18 mouse cellular contexts compared by ENCODE assay signal in the genomic region with DNA sequence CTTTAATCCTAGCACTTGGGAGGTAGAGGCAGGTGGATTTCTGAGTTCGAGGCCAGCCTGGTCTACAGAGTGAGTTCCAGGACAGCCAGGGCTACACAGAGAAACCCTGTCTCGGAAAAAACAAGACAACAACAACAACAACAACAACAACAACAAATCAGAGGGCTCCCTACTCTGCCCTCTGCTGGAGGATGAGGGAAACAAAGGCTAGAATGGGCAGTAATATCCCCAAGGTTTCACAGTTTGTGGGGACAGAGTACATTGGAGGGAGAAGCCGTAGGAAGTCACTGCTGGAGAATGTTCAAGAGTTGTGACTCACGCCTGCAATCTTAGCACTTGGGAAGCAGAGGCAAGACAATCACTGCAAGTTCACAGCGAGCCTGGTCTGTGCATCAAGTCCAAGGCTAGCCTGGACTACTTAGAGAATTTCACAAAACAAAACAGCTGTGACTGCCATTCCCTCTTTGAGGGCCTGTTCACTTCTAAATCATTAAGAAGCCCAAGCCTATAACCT. TPM values are rescaled to one million over a fixed set of nuclear protein-coding genes. Genes with fewer than 3 reads are reported as not detected.
DNase-seq lines count a peak whose midpoint lies in the region; ATAC-seq and TF ChIP-seq lines count a peak whose summit lies in the region.
"Had no signal": no experiment of that assay in that cellular context is flagged by ENCODE, and none has a peak within 500 bp of the region (broad histone marks: within the 10 kb centered on the region; RNA-seq: fewer than 3 reads in every experiment).

No protein-coding gene starts in this region.

- WGBS in hindbrain, postnatal 0 days, result 78% methylated on average over 5 of the region's 5 CpGs
- WGBS in hindbrain, embryonic 10.5 days, result 76% methylated on average over 5 of the region's 5 CpGs
- WGBS in lung, embryonic 14.5 days, result 64% methylated on average over 5 of the region's 5 CpGs

- no peaks in the 10 kb centered on the region for H3K27me3 ChIP-seq in hindbrain, postnatal 0 days (ENCODE audit: insufficient read depth, low read length)
- H3K27me3 ChIP-seq in hindbrain, embryonic 10.5 days (ENCODE audit: insufficient read depth, poor library complexity, severe bottlenecking), result peaks cover 10% of the 10 kb centered on the region; the same call in 1 of the 2 replicates
- no peaks in the 10 kb centered on the region for H3K27me3 ChIP-seq in lung, embryonic 14.5 days (ENCODE audit: insufficient read depth, low read length)
- H3K27me3 ChIP-seq: kidney, embryonic 15.5 days; limb, embryonic 15.5 days had no signal

- no peaks in the 10 kb centered on the region for H3K36me3 ChIP-seq in hindbrain, postnatal 0 days (ENCODE audit: insufficient read depth, low read length)
- no peaks in the 10 kb centered on the region for H3K36me3 ChIP-seq in hindbrain, embryonic 10.5 days
- H3K36me3 ChIP-seq in lung, embryonic 14.5 days (ENCODE audit: insufficient read depth), result no peaks in the 10 kb centered on the region
- H3K36me3 ChIP-seq: kidney, embryonic 15.5 days; limb, embryonic 15.5 days had no signal

- peaks cover 4% of the 10 kb centered on the region; the same call in 1 of the 2 replicates for H3K4me1 ChIP-seq in hindbrain, postnatal 0 days (ENCODE audit: insufficient read depth, low read length)
- peaks cover 15% of the 10 kb centered on the region for H3K4me1 ChIP-seq in hindbrain, embryonic 10.5 days (replicated peaks)
- H3K4me1 ChIP-seq in lung, embryonic 14.5 days (ENCODE audit: insufficient read depth), result peaks cover 2% of the 10 kb centered on the region; the same call in 1 of the 2 replicates

- H3K9ac ChIP-seq in hindbrain, postnatal 0 days (replicated peaks; ENCODE audit: low read length), result no peak overlapping the region
- no peak overlapping the region for H3K9ac ChIP-seq in lung, embryonic 14.5 days
- H3K9ac ChIP-seq: kidney, embryonic 15.5 days; limb, embryonic 15.5 days had no signal

- H3K9me3 ChIP-seq in hindbrain, postnatal 0 days (ENCODE audit: low read length), result no peaks in the 10 kb centered on the region
- H3K9me3 ChIP-seq in hindbrain, embryonic 10.5 days, result no peaks in the 10 kb centered on the region
- H3K9me3 ChIP-seq in lung, embryonic 14.5 days (ENCODE audit: low read depth, low read length), result no peaks in the 10 kb centered on the region
- H3K9me3 ChIP-seq: kidney, embryonic 15.5 days; limb, embryonic 15.5 days had no signal

- peak; percentile 50; the same call in 1 of the 2 replicates for TF ChIP-seq CTCF in hindbrain, postnatal 0 days (IDR thresholded peaks at IDR 0.05; ENCODE audit: low read depth)
- TF ChIP-seq CTCF in lung, embryonic 14.5 days (IDR thresholded peaks at IDR 0.05; ENCODE audit: low read depth), result peak; percentile 50

- H3K4me3 ChIP-seq in hindbrain, postnatal 0 days (ENCODE audit: low read length), result no peak overlapping the region
- no peak overlapping the region for H3K4me3 ChIP-seq in hindbrain, embryonic 10.5 days
- H3K4me3 ChIP-seq in lung, embryonic 14.5 days (ENCODE audit: low read depth, low read length), result no peak overlapping the region
- H3K4me3 ChIP-seq: kidney, embryonic 15.5 days; limb, embryonic 15.5 days had no signal

- no peak overlapping the region for H3K4me2 ChIP-seq in hindbrain, postnatal 0 days (ENCODE audit: low read depth, low read length)
- H3K4me2 ChIP-seq in lung, embryonic 14.5 days, result no peak overlapping the region
- H3K4me2 ChIP-seq: heart, embryonic 11.5 days; kidney, embryonic 15.5 days; limb, embryonic 15.5 days; midbrain, embryonic 11.5 days had no signal

- DNase-seq in adrenal gland, adult 2 months, result peak; percentile 24
- no peak for DNase-seq in adrenal gland, adult 8-10 months
- no peak for DNase-seq in hindbrain, postnatal 0 days (ENCODE audit: low spot score)
- no peak for DNase-seq in hindbrain, embryonic 10.5 days (ENCODE audit: low spot score)
- no peak for DNase-seq in lung, embryonic 14.5 days
- DNase-seq in lung, adult 18-20 months, result no peak
- DNase-seq in induced T-regulatory cell, adult 2 months (ENCODE audit: low read depth), result peak; percentile 7
- DNase-seq in spleen, postnatal 10 days (ENCODE audit: low spot score in 2 of 2), result no peak
- DNase-seq: layer of hippocampus, adult 9-11 months; lung, postnatal 36 days; right cerebral cortex, adult 18-20 months; spleen, adult 18-20 months; thymus, postnatal 36 days had no signal

- ATAC-seq in hindbrain, postnatal 0 days, result no peak
- no peak for ATAC-seq in lung, embryonic 14.5 days (ENCODE audit: insufficient read depth)
- ATAC-seq: forebrain, embryonic 14.5 days had no signal

- H3K27ac ChIP-seq in hindbrain, postnatal 0 days, result no peak overlapping the region
- no peak overlapping the region for H3K27ac ChIP-seq in hindbrain, embryonic 10.5 days
- H3K27ac ChIP-seq in lung, embryonic 14.5 days (ENCODE audit: low read depth), result no peak overlapping the region
- H3K27ac ChIP-seq: kidney, embryonic 15.5 days; limb, embryonic 15.5 days had no signal

RNA-seq across cellular contexts. Expression of gene Ttc39a, which starts 5.2 kb away (rescaled TPM):
- total RNA-seq in adrenal gland, adult 2 months (2021), result 1 to 10 TPM; 3.4 to 8.7 TPM
- 8.6 and 8.8 TPM in 2 replicates for polyA plus RNA-seq in adrenal gland, adult 2 months (2012; rRNA removed)
- total RNA-seq in adrenal gland, adult 8-10 months (2022), result 10 to 100 TPM in 2 of 4 experiments, 1 to 10 TPM in 2; 4.6 to 18.6 (median 13.4) TPM
- total RNA-seq in hindbrain, postnatal 0 days (2014; rRNA removed), result 4.0 and 6.8 TPM in 2 replicates
- 5.3 and 6.4 TPM in 2 replicates for polyA plus RNA-seq in hindbrain, postnatal 0 days (2015; fragmentation: Nextera tagmentation; extraction: Ambion mirVana)
- 2.5 and 2.8 TPM in 2 replicates for polyA plus RNA-seq in hindbrain, embryonic 10.5 days (2016; fragmentation: Nextera tagmentation; extraction: Ambion mirVana)
- 5.5 and 5.9 TPM in 2 replicates for polyA plus RNA-seq in lung, embryonic 14.5 days (2014; fragmentation: Nextera tagmentation; extraction: Ambion mirVana)

Comparison
In these comparisons a context has a peak if more than half of its experiments do, and no peak if none do; other contexts are left out.
1. DNase-seq: peak in adrenal gland, adult 2 months (single experiment) and induced T-regulatory cell, adult 2 months (single experiment); none in adrenal gland, adult 8-10 months (single experiment), hindbrain, postnatal 0 days (single experiment), hindbrain, embryonic 10.5 days (single experiment), lung, embryonic 14.5 days (single experiment), lung, adult 18-20 months (0 of 2) and spleen, postnatal 10 days (0 of 2).